Mouse (Mus musculus): Measurements from ENCODE around the gene Hlcs.

Hlcs gene

DNA sequence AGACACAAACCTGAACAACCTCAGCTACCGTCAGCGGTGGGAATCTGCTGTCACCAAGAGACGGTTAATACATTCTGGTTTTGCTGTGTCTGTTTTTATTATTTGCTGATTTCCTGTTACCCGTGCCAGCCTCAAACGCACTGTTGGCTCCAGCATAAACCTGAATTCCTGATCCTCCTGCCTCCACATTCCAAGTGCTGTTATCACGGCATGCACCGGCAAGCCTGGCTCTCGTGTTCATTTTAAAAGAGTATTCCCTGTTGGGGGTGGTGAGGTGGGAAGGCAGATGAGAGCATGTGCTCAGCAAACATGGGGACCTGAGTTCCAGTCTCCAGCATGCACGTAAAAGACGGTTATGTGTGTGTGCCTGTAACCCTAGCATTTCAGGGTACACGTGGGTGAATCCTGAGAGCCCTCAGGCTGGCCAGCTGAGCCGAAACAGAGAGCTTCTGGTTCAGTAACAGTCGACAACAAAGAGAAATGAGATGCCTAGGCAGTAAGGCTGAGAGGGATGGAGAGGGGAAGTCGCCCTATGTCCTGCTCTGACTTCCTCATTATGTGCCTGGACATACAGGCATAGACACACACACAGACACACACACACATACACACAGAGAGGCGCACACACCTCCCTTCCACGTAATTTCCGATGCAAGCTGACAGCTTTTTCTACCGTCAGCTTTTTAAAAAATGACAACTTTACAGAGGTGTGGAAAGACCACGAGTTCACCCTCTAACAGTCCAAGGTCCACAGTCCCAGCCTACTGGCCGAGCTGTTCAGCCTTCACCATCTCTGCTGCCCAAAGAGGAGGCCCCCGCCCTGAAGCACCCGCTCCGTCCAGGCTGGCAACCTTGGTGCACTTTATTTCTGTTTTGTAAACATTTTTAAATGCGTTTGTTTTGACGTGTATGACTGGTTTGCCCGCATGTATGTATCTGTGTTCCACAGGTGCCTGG lies 107.6 kb downstream of the Hlcs start:
- DNase-seq (ENCODE audit: low read depth, low spot score) = no peak

DNA sequence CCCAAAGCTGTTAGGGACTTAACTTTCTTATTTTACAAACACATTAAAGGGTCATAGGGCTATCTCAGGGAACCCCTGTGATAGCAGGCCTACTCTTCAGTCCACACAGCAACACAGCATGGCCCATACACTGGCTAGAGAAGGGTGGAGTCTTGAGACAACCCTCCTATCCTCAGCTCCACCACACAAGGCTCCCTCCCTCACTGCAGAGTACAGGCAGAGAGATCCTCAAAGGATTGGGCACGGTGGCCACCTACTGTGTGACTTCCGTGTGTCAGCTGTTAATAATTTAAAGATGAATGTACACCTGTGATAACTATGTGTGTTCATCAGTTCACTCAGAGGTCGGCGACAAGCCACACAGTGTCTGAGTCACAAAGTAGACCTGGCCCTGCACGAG lies 112.0 kb downstream of the Hlcs start:
- no peak for DNase-seq (ENCODE audit: low read depth, low spot score)

DNA sequence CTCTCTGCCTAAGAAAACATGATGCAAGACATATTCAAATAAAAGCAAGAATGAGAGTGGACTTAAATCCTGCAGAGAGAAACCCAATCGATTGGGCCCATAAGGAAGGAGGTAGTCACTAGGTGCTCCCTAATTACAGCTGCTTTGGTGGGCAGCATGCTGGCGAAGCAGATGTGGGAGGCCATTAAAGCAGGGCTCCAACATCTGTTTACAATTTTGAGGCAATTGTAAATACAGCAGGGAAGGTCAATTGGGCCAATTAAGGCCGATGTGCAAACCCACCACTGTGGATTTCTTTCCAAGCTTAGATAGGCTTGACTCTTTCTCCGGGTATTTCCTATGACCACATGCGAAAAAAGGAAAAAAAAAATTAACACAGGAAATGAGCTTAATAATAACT lies 117.5 kb downstream of the Hlcs start:
- no peak for DNase-seq (ENCODE audit: low read depth, low spot score)

DNA sequence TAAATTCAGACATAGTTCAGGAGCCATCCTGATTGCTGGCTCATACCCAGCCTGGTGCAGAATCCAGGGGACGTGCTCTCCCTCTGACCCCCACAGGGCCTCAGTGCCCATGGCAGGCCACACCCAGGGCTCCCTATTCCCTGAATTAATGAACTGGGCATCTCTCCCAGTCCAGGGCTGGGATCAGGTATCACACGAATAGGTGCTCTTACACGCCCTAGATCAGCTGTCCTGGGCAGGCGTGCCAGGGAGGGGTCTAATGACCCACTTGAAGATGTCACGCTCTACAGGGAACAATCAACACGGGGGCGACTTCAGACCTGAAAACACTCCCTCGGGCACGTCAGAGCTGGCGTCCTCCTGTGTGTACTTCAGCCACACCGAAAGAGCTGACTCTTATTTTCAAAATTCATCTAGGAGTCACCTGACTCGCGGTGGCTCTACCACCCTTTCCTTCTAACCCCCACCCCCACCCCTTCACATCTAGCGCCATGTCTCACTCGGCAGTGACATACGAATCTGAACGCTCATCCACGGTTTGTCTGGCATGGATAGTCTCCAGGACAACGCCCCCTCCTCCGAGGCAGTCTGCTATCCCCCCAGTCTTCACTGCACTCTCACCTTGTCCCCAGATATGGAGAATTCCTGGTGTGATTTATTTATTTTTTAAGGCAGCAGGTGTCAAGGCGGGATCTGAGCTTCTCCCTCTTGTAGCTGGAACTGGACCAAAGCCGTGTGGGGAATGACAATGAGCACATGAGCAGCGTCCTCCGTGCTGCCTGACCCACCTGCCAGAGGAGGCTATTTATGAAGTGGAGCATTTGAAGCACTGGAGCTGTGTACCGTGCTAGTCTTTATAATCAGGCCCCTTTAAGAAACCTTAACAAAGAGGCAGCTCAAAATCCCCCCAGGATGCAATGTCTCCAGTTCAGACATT lies 121.7 kb downstream of the Hlcs start:
- no peak for DNase-seq (ENCODE audit: low read depth, low spot score)

DNA sequence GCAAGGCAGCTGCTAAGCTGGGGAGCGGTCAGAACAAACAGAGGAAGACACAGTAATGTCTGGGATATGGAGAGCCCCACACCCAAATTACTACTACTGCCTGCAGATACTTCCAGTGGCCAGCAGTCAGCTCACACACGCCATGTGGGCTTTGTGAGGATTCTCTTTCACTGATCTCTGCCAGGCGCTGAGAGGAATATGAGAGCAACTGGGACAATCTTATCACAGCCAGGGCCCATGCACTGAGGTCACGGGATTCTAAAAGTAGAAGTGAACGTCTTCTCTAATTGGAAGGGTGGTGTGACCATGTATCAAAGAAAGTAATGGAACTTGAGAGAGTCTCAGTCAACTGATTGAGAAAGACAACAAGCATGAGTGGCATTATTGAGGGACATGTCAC lies 123.1 kb downstream of the Hlcs start:
- DNase-seq (ENCODE audit: low read depth, low spot score) = no peak

DNA sequence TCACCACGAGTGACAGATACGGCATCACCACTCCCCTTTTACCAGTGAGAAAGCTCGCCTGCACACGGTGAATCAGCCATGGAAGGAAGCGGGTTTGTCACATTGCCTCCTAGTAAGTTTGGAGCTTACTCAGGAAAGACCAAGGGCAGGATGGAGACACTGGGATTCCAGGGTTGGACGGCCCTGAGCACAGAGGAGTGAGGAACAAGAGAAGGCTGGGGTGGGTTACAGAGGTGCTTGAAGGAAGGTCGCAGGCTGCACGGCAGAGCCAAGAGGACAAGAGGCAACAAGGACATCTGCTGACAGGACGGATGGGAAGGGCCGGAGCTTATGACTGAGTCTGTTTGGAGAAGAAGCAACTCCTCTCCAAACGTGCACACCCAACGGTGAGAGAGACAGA lies 126.8 kb downstream of the Hlcs start:
- DNase-seq (ENCODE audit: low read depth, low spot score) = no peak

DNA sequence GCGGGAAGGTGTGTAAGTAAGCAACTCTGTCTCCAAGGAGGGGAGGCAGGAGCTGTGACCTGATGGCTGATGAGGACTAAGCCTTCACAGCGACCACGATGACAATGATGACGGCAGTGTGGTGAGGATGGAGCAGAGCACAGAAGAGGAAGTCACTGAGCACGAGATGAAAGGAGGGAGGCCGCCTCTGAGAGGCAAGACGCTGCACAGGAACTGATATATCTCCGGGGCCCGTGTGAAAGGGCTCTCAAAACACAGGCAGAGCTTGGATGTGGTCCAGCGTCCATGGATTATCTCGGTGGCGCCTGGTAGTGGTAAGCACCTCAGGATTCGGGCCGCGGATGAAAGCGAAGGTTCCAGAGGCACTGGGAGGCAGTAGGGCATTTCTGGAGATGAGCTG lies 127.9 kb downstream of the Hlcs start:
- peak; percentile 81 for DNase-seq (ENCODE audit: low read depth, low spot score)

DNA sequence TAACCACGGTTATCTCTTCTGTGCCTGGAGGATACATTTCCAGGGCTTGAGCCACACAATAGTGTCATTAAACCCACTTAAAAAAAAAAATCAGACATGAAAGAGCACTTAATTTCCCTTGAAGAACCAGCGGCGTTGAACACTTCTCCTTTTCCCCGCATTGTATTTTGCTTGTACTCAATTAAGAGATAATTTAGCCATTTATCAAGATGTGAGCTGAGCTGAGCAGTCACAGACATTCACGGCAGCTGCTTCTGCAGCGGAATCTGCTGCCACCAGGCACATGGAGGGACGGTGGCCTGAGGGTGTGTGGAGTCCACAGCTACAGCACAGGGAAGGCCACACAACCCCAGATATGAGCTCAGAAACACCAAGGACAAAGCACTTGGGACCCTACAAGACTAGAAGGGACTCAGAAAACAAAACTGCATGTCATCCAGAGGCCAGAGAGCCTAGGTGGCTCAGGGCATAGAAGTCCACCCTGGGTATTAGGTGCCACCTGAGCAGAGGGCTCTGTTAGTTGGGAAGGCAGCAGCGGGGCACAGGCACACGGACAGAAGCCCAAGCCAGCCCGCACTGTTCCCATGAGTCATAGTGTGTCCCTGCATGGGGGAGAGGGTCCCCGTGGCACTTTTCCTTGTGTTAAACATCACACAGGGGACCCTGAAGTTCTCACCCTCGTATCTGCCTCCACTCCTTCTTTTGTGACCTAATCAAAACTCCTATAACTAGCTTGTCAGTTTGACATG lies 133.1 kb downstream of the Hlcs start:
- DNase-seq (ENCODE audit: low read depth, low spot score) = no peak

DNA sequence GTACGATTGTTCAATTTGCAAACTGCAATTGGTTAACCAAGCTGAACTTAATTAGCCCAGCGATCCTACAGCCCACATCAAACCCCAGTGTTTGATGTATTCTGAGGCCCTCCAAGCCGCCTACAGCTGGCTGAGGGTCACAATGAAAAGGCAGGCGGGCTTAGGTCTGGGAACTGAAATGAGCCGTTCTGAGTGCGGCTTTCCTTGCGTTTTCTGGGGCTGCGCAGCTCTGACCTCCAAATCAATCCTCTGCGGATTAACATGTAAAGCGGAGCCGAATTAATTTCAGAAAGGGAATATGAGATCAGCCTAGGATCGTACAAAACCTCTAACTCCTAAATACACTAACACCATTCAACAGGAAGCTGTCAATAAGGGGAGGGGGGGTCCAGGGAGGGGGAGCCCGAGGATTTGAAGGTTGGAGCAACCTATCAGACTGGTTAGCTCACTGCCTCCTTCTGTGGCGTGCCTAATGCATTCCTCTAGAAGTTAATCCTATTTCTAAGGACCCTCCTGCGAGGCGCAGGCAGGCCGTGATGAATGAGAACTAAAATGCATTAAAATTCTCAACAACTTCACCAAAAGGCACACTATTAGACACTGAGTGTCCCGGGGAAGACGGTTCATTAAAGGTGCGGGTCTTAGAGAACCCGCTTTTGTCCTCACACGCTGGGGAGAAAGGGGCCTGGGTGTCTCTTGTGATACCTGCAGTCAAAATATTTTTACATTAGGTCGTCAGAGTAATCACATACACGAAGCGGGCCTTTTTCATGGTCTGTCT lies 133.8 kb downstream of the Hlcs start:
- no peak for DNase-seq (ENCODE audit: low read depth, low spot score)

DNA sequence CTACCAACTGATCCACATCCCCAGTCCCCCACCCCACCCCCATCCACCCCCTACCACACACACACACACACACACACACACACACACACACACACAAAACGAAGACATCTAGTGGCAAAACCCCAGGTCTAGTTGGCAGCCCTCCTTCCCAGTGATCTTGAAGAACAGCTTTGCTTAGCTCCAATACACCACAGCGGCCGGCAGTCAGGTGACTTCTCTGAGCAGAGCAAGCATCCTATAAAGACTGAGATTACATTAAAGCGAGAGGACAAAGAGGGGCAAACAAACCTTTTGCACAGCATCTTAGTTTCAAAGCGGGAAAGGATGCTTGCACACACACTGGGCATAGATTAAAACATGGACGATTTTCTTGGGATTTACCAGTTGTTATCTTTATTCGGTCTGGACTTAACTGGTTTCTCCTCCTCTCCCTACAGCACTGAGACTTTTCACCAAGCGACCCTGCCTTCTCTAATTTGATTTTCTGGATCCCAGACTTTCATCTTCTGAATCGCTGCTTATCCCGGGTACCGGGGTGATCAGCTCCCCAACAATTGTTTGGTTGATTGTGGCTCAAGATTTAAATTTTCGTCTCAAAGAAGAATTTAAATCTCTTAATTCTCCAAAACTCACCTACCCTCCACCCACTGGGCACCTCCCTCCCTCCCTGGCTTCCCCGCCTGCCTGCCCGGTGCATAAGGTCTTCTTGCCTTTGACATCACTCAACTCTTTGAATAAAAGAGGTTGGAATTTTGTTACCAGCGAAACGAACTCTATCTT lies 134.7 kb downstream of the Hlcs start:
- no peak for DNase-seq (ENCODE audit: low read depth, low spot score)

DNA sequence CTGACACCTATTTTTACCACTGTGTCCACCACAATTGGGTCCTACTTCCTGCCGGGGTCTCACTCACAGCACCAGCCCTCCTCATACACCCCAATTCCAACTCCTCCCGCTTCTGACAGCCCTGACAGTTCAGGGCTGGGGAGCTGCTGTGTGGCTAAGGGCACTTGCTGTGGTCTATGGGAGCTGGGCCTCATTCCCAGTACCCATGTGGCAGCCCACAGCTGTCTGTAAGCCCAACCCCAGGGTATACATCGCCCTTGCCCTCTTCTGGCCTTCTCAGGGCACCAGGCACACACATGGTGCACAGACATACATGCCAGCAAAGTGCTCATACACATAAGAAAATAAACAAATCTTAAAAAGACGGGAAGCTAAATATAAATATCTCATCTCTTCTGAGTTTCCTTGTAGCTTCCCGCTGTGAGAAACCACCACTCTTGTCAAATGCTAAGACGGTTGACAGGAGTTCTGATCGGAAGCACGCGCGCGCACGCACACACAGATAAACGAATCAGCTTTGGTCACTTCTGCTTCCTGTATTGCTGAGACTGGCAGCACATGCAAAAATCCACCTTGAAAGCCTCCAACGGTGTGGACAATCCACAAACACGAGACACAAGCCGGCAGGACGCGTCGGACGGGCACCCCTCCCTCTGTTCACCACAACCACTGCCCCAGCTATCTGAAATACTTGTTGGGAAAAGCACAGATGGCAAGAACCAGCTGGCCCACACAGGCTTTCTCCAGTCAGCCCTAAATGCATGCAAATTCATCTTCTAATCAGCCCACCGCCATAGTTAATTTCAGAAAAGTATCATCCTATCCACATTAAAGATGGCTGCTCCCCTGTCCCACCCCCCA lies 136.1 kb downstream of the Hlcs start:
- DNase-seq (ENCODE audit: low read depth, low spot score) = no peak

DNA sequence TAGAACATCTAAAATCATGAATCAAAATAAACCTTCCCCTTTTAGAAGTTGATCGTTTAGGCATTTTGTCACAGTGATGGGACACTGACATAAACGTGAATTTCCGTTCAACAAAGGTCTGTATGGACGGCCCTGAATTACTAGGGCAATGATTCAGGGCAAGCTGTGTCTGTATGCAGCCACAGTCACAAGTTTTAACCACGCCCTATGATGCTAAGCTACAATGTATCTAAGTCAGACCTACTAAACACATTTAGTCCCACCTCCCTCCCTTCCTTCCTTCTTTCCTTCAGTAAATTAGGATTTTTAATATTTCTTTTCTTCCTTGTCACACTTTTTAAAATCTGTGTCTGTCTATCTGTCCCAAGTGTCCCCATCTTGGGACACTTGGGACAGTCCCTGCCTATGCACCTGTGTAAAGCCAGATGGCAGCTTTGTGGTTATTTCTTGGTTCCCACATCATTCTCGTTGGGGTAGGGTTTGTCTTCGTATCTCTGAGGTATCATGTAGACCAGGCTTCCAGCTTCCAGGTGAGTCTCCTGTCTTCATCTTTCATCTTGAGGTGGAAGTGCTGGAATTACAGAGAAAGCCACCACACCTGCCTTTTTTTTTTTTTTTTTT lies 137.9 kb downstream of the Hlcs start:
- DNase-seq (ENCODE audit: low read depth, low spot score) = no peak

DNA sequence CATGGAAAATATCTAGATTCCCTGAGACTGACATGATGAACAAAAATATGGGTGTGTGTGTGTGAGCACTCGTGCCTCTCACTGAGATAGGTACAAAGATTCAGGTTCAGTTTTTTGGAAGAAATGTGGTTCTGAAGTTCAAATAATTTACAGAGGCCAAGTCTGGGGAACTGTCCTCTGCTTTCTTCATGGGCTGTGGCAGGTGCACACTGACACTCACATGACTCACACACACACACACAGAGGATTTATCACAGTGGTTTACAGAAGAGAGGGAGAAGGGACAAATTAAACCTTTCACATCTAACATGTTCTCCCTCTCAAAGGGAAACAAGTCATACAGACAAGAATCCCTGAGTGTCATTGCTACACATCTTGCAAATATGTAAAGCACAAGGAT lies 140.0 kb downstream of the Hlcs start:
- DNase-seq (ENCODE audit: low read depth, low spot score) = no peak

DNA sequence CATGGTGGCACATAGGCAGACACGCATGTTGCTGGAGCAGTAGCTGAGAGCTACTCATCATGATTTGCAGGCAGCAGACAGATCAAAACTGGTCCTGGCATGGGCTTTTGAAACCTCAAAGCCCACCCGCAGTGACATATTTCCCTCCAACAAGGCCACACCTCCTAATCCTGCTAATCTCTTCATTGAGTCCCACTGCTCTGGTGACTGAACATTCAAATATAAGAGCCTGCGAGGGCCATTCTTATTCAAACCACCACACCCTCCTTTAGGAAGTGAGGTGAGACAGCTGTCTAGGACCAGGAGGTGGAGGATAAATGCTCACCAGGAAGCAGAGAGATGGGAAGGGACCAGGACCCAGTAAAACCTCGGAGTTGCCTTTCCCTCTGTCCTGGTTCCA lies 143.2 kb downstream of the Hlcs start:
- DNase-seq (ENCODE audit: low read depth, low spot score) = no peak

DNA sequence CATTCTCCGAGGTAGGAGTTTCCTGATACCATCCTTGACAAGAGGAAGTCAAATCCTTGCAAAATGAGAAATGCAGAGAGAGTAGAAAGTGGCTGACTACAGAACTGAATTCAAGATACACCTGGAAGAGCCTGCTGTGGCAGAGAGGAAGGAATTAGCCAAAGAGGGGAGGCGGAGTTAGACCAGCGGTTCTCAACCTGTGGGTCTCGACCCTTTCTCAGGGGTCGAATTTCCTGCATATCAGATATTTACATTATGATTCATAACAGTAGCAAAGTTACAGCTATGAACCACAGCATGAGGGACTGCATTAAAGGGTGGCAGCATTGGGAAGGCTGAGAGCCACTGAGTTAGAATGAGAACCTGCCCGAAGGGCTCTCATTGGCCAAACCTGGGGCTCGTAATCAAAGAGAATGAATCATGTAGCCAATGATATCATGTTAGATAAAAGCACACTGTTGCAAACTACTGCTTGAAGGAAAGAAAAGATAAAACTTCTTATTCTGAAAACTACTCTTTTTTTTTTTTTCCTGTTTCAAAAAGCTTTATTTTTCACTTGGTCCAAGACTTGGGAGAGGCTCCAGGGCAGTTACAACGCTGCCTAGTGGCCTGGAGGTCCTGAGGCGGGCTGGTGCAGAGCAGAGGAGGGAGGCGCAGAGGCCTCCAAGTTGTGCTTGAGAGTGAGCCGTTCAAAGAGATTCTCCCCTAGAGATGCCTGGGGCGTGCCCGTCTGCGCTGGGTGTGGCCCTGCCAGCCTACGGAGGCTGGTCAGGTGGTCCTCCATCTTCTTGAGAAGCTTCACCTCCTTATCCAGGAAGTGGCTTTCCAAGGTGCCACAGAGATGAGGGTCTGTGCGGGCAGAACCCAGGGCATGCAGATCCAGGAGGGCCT lies 144.5 kb downstream of the Hlcs start:
- no peak for DNase-seq (ENCODE audit: low read depth, low spot score)

DNA sequence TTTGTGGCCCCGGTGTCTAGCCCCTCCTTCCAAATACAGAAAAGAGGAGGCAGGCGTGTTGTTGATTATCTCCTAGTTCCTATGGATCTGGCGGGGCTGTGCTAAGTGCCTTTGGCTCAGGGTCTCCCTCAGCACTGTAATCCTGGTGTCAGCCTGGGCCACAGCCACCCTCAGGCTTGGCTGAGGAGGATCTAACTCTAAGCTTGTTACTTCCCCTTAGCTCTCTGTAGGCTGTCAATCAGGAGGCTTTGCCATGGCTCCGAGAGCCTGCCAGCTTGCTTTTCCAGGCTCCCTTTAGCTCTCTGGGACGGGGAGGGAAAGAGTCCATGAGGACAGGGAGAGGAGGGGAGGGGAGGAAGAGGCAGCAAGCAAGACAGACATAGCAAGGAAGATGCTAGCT lies 148.4 kb downstream of the Hlcs start:
- no peak for DNase-seq (ENCODE audit: low read depth, low spot score)

DNA sequence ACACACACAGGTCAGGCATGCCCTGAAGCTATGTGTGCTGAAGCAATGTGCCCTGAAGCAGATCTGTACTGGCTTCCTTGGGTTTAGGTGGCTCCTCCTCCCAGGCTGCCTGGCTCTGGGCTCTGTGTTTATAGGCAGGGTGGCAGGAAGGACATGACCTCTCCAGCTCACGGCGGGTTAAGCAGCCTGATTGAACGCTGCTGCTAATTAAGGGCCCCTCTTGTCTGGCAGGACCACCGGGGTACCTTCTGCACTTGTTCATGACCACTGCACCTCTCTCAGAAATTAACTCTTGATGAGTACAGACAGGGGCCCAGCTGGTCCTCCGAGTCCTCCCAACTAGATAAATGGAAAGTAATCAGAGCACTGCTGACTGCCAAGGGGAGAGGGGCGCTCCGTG lies 149.1 kb downstream of the Hlcs start:
- no peak for DNase-seq (ENCODE audit: low read depth, low spot score)

DNA sequence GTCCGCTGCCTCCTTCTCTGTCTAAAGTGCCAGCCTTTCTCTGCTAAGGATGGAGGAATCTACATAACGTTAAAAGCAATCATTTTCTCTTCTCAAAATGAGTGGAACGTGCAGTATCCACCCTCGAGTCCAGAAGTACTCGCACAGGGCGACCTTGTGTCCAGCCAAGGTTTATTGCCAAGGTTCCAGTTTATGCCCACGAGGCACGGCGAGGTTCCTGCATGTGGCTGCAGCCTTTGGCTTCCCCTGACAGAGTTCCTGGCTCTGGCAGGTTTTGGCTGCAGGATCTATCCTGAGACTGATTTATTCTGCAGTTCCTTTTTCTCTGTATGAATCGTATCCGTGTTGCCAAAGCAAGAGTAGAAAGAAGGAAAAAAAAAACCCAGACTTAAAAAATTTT lies 150.3 kb downstream of the Hlcs start:
- no peak for DNase-seq (ENCODE audit: low read depth, low spot score)
